Mouse (Mus musculus): Measurements from ENCODE around the gene Galnt12. TPM values are rescaled to one million over a fixed set of nuclear protein-coding genes. Genes with fewer than 3 reads are reported as not detected.

Galnt12 gene
- total RNA-seq, 1 experiment, result 4.9 TPM

DNA sequence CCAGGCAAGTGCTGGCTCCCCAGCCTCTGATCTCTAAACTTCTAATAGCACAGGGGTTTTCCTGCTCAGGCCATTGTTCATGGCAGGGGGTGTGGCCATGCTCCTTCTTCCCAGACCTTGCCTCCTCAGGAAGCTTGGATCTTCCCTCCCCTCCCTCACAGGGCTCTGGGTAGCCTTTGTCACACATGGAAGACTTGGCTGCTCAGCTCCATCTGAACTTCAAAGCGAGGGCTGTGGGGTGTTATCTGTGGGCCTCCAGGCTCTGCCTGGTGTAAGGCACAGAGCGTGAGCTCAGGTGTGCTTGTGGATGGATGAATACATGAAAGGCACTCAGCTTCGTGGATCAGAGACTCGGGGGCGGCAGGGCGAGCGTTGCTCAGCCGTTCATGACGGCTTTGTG, 20.2 kb downstream of the Galnt12 start:
- no peak overlapping the region for H3K9ac ChIP-seq (ENCODE audit: insufficient read depth, low read depth, low read length, poor library complexity, severe bottlenecking)
- no peak overlapping the region for H3K27ac ChIP-seq (ENCODE audit: insufficient read depth, low read depth, low read length, poor library complexity, severe bottlenecking)
- no peak for DNase-seq (ENCODE audit: low read depth, low spot score)
- no peak for TF ChIP-seq ZNF384 (IDR thresholded peaks at IDR 0.05; ENCODE audit: low read depth, low read length)
- TF ChIP-seq CHD2 (IDR thresholded peaks at IDR 0.05; ENCODE audit: low read depth, low read length), result no peak
- no peak for TF ChIP-seq ZC3H11A (IDR thresholded peaks at IDR 0.05; ENCODE audit: borderline replicate concordance, low read depth, low read length)
- TF ChIP-seq MAFK (IDR thresholded peaks at IDR 0.05; ENCODE audit: insufficient read depth, low read depth, low read length), result no peak
- no peak for TF ChIP-seq HCFC1 (IDR thresholded peaks at IDR 0.05; ENCODE audit: borderline replicate concordance, insufficient read depth, low read length)
- H3K4me3 ChIP-seq (ENCODE audit: insufficient read depth in 1 of 2, low read depth in 1 of 2, low read length in 2 of 2, poor library complexity in 1 of 2, severe bottlenecking in 1 of 2), result no peak overlapping the region
- in situ Hi-C loops (cut with MboI; ENCODE audit: low sequenced_read_pairs in 2 of 2, unreplicated experiment in 2 of 2), result no loop called here
- no peaks in the 10 kb centered on the region for H3K36me3 ChIP-seq (ENCODE audit: control insufficient read depth, insufficient read depth, low read length, poor library complexity, severe bottlenecking)
- H3K4me1 ChIP-seq (ENCODE audit: control insufficient read depth in 2 of 2, insufficient read depth in 2 of 2, low read length in 2 of 2, poor library complexity in 1 of 2), result no peaks in the 10 kb centered on the region
- H3K9me3 ChIP-seq (ENCODE audit: control insufficient read depth, insufficient read depth, low read depth, low read length), result no peaks in the 10 kb centered on the region

DNA sequence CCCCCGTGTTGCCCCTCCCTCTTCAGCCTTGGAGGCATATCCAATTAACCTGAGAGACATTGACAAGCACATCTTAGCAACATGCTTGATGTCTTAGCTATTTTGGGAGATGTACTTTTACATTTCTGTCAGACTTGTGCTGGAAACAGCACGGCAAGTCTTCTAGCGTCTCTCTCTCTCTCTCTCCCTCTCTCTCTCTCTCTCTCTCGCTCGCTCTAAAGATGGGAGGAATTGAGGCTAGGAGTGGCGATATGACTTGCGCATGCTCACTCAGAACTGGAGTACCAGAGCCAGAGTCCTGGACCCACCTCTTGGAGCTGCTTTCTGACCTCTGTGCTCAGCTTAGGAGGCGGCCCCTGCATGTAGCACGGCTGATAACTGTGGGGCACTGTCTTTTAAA, 20.9 kb downstream of the Galnt12 start:
- TF ChIP-seq HCFC1 (IDR thresholded peaks at IDR 0.05; ENCODE audit: borderline replicate concordance, insufficient read depth, low read length) (no peak), ZC3H11A (IDR thresholded peaks at IDR 0.05; ENCODE audit: borderline replicate concordance, low read depth, low read length) (no peak), CHD2 (IDR thresholded peaks at IDR 0.05; ENCODE audit: low read depth, low read length) (no peak), MAFK (IDR thresholded peaks at IDR 0.05; ENCODE audit: insufficient read depth, low read depth, low read length) (no peak), ZNF384 (IDR thresholded peaks at IDR 0.05; ENCODE audit: low read depth, low read length) (no peak)
- Histone ChIP-seq H3K36me3 (ENCODE audit: control insufficient read depth, insufficient read depth, low read length, poor library complexity, severe bottlenecking) (no peaks in the 10 kb centered on the region), H3K9ac (ENCODE audit: insufficient read depth, low read depth, low read length, poor library complexity, severe bottlenecking) (no peak overlapping the region), H3K27ac (ENCODE audit: insufficient read depth, low read depth, low read length, poor library complexity, severe bottlenecking) (no peak overlapping the region), H3K4me1 (ENCODE audit: control insufficient read depth in 2 of 2, insufficient read depth in 2 of 2, low read length in 2 of 2, poor library complexity in 1 of 2) (no peaks in the 10 kb centered on the region), H3K4me3 (ENCODE audit: insufficient read depth in 1 of 2, low read depth in 1 of 2, low read length in 2 of 2, poor library complexity in 1 of 2, severe bottlenecking in 1 of 2) (no peak overlapping the region), H3K9me3 (ENCODE audit: control insufficient read depth, insufficient read depth, low read depth, low read length) (no peaks in the 10 kb centered on the region)
- in situ Hi-C loops (cut with MboI; ENCODE audit: low sequenced_read_pairs in 2 of 2, unreplicated experiment in 2 of 2), result no loop called here
- no peak for DNase-seq (ENCODE audit: low read depth, low spot score)

DNA sequence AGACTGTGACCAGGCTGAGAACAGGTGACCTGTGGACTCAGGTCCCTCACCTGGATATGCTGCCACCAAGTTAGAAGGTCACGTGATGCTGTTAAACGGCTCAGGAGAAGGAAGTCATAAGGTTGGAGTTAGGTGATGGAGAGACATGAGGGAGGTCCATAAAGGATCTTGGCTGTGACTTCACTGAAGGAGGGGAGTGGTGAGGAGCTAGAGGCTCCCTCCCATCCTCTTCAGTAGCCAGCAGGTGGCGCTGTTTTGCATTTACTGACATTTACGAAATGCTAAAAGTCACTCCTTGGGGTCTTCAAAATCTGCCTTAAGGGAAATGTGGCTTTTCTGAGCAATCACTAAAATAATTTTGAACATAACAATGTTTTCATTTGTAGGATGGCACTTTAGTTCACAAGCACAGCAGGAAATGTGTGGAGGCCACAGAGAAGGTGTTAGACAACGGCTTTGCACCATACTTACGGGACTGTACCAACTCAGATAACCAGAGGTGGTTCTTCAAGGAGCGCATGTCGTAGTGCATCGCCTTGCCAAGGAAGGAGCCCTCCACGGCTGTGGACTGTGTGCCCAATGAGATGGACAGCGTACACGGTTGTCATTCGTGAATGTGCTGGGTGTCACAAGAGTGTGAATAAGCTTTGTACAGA, 30.5 kb downstream of the Galnt12 start:
- no peaks in the 10 kb centered on the region; a peak in 1 of 4 replicates for H3K4me1 ChIP-seq (ENCODE audit: control insufficient read depth in 2 of 2, insufficient read depth in 2 of 2, low read length in 2 of 2, poor library complexity in 1 of 2)
- DNase-seq (ENCODE audit: low read depth, low spot score), result peak; percentile 39

DNA sequence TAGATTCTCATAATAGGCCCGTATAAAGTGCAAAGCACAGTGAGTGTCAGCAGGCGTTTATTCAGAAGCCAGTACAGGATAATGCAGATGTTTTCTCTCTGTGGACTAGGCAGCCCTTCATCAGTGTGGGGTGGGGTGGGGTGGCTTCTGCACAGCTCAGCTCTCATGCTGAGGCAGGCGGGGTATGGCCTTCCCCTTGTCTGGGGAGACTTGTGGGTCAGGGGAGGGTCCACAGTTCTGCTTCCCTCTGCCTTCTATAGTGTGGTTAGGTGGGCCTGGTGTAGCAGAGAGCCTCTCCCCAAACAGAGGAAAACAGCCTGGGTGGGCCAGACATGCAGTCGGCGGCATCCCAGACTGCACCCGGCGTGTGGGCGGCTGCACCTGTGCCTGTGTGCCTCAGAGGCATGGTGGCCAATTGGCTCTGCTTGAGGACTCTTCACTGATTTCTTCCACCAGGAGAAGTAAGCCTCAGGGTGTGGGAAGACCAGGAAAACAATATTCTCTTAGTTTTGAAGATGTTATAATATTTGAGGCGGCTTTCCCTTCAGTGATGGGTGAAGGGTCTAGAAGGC, 32.5 kb downstream of the Galnt12 start:
- Histone ChIP-seq H3K9ac (ENCODE audit: insufficient read depth, low read depth, low read length, poor library complexity, severe bottlenecking) (no peak overlapping the region), H3K9me3 (ENCODE audit: control insufficient read depth, insufficient read depth, low read depth, low read length) (no peaks in the 10 kb centered on the region), H3K36me3 (ENCODE audit: control insufficient read depth, insufficient read depth, low read length, poor library complexity, severe bottlenecking) (no peaks in the 10 kb centered on the region), H3K4me3 (ENCODE audit: insufficient read depth in 1 of 2, low read depth in 1 of 2, low read length in 2 of 2, poor library complexity in 1 of 2, severe bottlenecking in 1 of 2) (no peak overlapping the region), H3K27ac (ENCODE audit: insufficient read depth, low read depth, low read length, poor library complexity, severe bottlenecking) (no peak overlapping the region), H3K4me1 (ENCODE audit: control insufficient read depth in 2 of 2, insufficient read depth in 2 of 2, low read length in 2 of 2, poor library complexity in 1 of 2) (no peaks in the 10 kb centered on the region; a peak in 1 of 4 replicates)
- TF ChIP-seq HCFC1 (IDR thresholded peaks at IDR 0.05; ENCODE audit: borderline replicate concordance, insufficient read depth, low read length) (no peak), ZNF384 (IDR thresholded peaks at IDR 0.05; ENCODE audit: low read depth, low read length) (no peak), MAFK (IDR thresholded peaks at IDR 0.05; ENCODE audit: insufficient read depth, low read depth, low read length) (no peak), CHD2 (IDR thresholded peaks at IDR 0.05; ENCODE audit: low read depth, low read length) (no peak), ZC3H11A (IDR thresholded peaks at IDR 0.05; ENCODE audit: borderline replicate concordance, low read depth, low read length) (no peak)
- in situ Hi-C loops (cut with MboI; ENCODE audit: low sequenced_read_pairs in 2 of 2, unreplicated experiment in 2 of 2), result no loop called here
- DNase-seq (ENCODE audit: low read depth, low spot score), result no peak

More for the DNA sequence above, 30.5 kb downstream of the Galnt12 start:
- TF ChIP-seq MAFK (IDR thresholded peaks at IDR 0.05; ENCODE audit: insufficient read depth, low read depth, low read length) (no peak), ZNF384 (IDR thresholded peaks at IDR 0.05; ENCODE audit: low read depth, low read length) (no peak), CHD2 (IDR thresholded peaks at IDR 0.05; ENCODE audit: low read depth, low read length) (no peak), ZC3H11A (IDR thresholded peaks at IDR 0.05; ENCODE audit: borderline replicate concordance, low read depth, low read length) (peak; percentile 54; the same call in 1 of the 2 replicates), HCFC1 (IDR thresholded peaks at IDR 0.05; ENCODE audit: borderline replicate concordance, insufficient read depth, low read length) (no peak)
- Histone ChIP-seq H3K36me3 (ENCODE audit: control insufficient read depth, insufficient read depth, low read length, poor library complexity, severe bottlenecking) (no peaks in the 10 kb centered on the region), H3K9ac (ENCODE audit: insufficient read depth, low read depth, low read length, poor library complexity, severe bottlenecking) (no peak overlapping the region), H3K9me3 (ENCODE audit: control insufficient read depth, insufficient read depth, low read depth, low read length) (no peaks in the 10 kb centered on the region), H3K27ac (ENCODE audit: insufficient read depth, low read depth, low read length, poor library complexity, severe bottlenecking) (no peak overlapping the region), H3K4me3 (ENCODE audit: insufficient read depth in 1 of 2, low read depth in 1 of 2, low read length in 2 of 2, poor library complexity in 1 of 2, severe bottlenecking in 1 of 2) (no peak overlapping the region)
- in situ Hi-C loops (cut with MboI; ENCODE audit: low sequenced_read_pairs in 2 of 2, unreplicated experiment in 2 of 2), result no loop called here
